Mouse (Mus musculus) central nervous system, embryonic 14 days (tissue): ENCODE measurements around the gene Pigq. TPM values are rescaled to one million over a fixed set of nuclear protein-coding genes. Genes with fewer than 3 reads are reported as not detected.

Source experiments
- polyA plus RNA-seq: library from polyadenylated mRNA; depleted of rRNA; stranded (reverse); fragments of >200 nt; gene quantifications from 2 replicates; pipeline ENCODE4 v1.2.3, GENCODE M21; 2012; rRNA removed

Pigq gene
- polyA plus RNA-seq: 95.7 and 101 TPM in 2 replicates

GRCm38 (mm10) chr17:25944366-25945163, at the start of gene Pigq, which contains the start of gene Nhlrc4:
Pigq (minus strand) TSS chr17:25944936.
Nhlrc4 (minus strand) TSS chr17:25944961.

GRCm38 (mm10) chr17:25985306-25986294, 40.9 kb upstream of the Pigq start, which contains the start of gene Capn15:
Capn15 (minus strand) TSS chr17:25985796.

GRCm38 (mm10) chr17:25951803-25952623, 7.3 kb upstream of the Pigq start, which contains the start of gene A930017K11Rik:
A930017K11Rik (minus strand) TSS chr17:25952565.

GRCm38 (mm10) chr17:25919144-25919785, 25.5 kb downstream of the Pigq start, which contains the start of gene Rab40c:
Rab40c (minus strand) TSS chr17:25919727.

GRCm38 (mm10) chr17:25880196-25880910, 64.4 kb downstream of the Pigq start, which contains the start of gene Wfikkn1:
Wfikkn1 (minus strand) TSS chr17:25880858.

Other genes starting within 250 kb of the Pigq start
- gene Gng13, start 227.8 kb downstream of the Pigq start, polyA plus RNA-seq: 1.1 and 2.1 TPM in 2 replicates
- 16.3 and 17.3 TPM in 2 replicates for gene Chtf18, start 217.5 kb downstream of the Pigq start, polyA plus RNA-seq
- 44.1 and 45.9 TPM in 2 replicates for gene Rpusd1, start 217.3 kb downstream of the Pigq start, polyA plus RNA-seq
- 0.11 and 0.15 TPM in 2 replicates for gene Mslnl, start 208.9 kb downstream of the Pigq start, polyA plus RNA-seq
- 0.14 and 0.25 TPM in 2 replicates for gene Msln, start 190.6 kb downstream of the Pigq start, polyA plus RNA-seq
- 25.3 and 26.7 TPM in 2 replicates for gene Narfl, start 171.2 kb downstream of the Pigq start, polyA plus RNA-seq
- gene Haghl, start 159.3 kb downstream of the Pigq start, polyA plus RNA-seq: 214 and 220 TPM in 2 replicates
- 0.04 and 0.11 TPM in 2 replicates for gene Ccdc78, start 158.4 kb downstream of the Pigq start, polyA plus RNA-seq
- 106 and 110 TPM in 2 replicates for gene Fam173a, start 152.0 kb downstream of the Pigq start, polyA plus RNA-seq
- 0.18 TPM in 1 of 2 replicates, not detected in the other for gene AC134908.4, start 149.3 kb downstream of the Pigq start, polyA plus RNA-seq
- gene Metrn, start 147.8 kb downstream of the Pigq start, polyA plus RNA-seq: 101 TPM in 2 replicates
- gene Fbxl16, start 135.9 kb downstream of the Pigq start, polyA plus RNA-seq: 64.6 and 64.7 TPM in 2 replicates
- gene Wdr24, start 121.3 kb downstream of the Pigq start, polyA plus RNA-seq: 48.6 and 49.3 TPM in 2 replicates
- 82.0 and 84.1 TPM in 2 replicates for gene Jmjd8, start 116.1 kb downstream of the Pigq start, polyA plus RNA-seq
- gene Stub1, start 111.5 kb downstream of the Pigq start, polyA plus RNA-seq: 303 and 324 TPM in 2 replicates
- gene Rhbdl1, start 107.6 kb downstream of the Pigq start, polyA plus RNA-seq: 51.1 and 59.5 TPM in 2 replicates
- gene Gm20683, start 103.2 kb downstream of the Pigq start, polyA plus RNA-seq: 27.5 and 27.9 TPM in 2 replicates
- 94.8 and 98.3 TPM in 2 replicates for gene Rhot2, start 100.1 kb downstream of the Pigq start, polyA plus RNA-seq
- gene Wdr90, start 83.4 kb downstream of the Pigq start, polyA plus RNA-seq: 57.9 and 59.3 TPM in 2 replicates
- 10.1 and 10.9 TPM in 2 replicates for gene Mcrip2, start 76.2 kb downstream of the Pigq start, polyA plus RNA-seq
- 71.8 and 76.2 TPM in 2 replicates for gene Mettl26, start 69.9 kb downstream of the Pigq start, polyA plus RNA-seq
- gene Wfikkn1, start 64.1 kb downstream of the Pigq start, polyA plus RNA-seq: 0.86 and 1.0 TPM in 2 replicates
- 70.6 and 80.8 TPM in 2 replicates for gene Rab40c, start 25.2 kb downstream of the Pigq start, polyA plus RNA-seq
- gene Nhlrc4, start within 50 bp of the Pigq start, polyA plus RNA-seq: 0.11 and 0.34 TPM in 2 replicates
- 0.41 and 0.68 TPM in 2 replicates for gene A930017K11Rik, start 7.6 kb upstream of the Pigq start, polyA plus RNA-seq
- 43.8 and 45.6 TPM in 2 replicates for gene Capn15, start 40.9 kb upstream of the Pigq start, polyA plus RNA-seq
- gene Rab11fip3, start 124.6 kb upstream of the Pigq start, polyA plus RNA-seq: 64.6 and 66.8 TPM in 2 replicates
- gene Decr2, start 145.4 kb upstream of the Pigq start, polyA plus RNA-seq: 24.3 and 26.7 TPM in 2 replicates
- gene Nme4, start 150.7 kb upstream of the Pigq start, polyA plus RNA-seq: 55.0 and 61.3 TPM in 2 replicates
- gene Tmem8, start 168.4 kb upstream of the Pigq start, polyA plus RNA-seq: 10.1 and 10.5 TPM in 2 replicates
- 104 and 109 TPM in 2 replicates for gene Mrpl28, start 178.6 kb upstream of the Pigq start, polyA plus RNA-seq
- 32.0 and 32.3 TPM in 2 replicates for gene Axin1, start 193.8 kb upstream of the Pigq start, polyA plus RNA-seq